Mouse (Mus musculus): ENCODE results near the gene Sept9.

DNA sequence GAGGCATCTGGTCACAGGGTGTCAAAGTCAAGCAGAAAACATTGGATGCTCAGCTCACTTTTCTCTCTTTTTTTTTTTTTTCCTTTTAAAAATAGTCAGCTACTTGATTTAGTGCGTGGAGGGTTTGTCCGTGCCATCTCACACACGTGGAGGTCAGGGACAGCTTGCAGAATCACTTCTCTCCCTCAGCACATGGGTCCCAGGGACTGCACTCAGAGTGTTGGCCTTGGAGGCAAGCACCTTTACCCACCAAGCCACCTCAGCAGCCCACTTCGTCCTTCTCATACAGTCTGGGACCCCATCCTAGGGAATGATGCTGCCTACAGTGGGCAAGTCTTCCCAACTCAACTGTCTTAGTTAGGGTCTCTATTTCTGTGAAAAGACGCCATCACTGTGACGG, 57.4 kb downstream of the Sept9 start:
- TF ChIP-seq CTCF (IDR thresholded peaks at IDR 0.05; ENCODE audit: control insufficient read depth, insufficient read depth, insufficient replicate concordance, low read depth, low read length) (no peak), POLR2A (IDR thresholded peaks at IDR 0.05; ENCODE audit: control insufficient read depth, low read depth, low read length) (no peak)
